Mouse (Mus musculus) MEL (cell line): ENCODE measurements at regions not wholly inside any gene's neighbourhood (a gene's known extent, or its start where the extent isn't known, plus 50 kb on each side); places are given as distances from the start of the nearest gene placed in this dataset.

Source experiments
- CTCF ChIP-seq, 3 experiments: IDR thresholded peaks in 2 of 3; conservative IDR thresholded peaks in 1 of 3; 2 replicates each; pipeline ENCODE4 v1.5.1; 2011 to 2012; ENCODE audit warnings: low read length in 3 of 3, low read depth in 2 of 3, mild to moderate bottlenecking in 2 of 3, improper control_type of control experiment in 1 of 3, inconsistent platforms in 1 of 3, mixed read lengths in 1 of 3, moderate library complexity in 1 of 3; ENCODE audit not compliant: control insufficient read depth in 1 of 3, insufficient read depth in 1 of 3, poor library complexity in 1 of 3, severe bottlenecking in 1 of 3
- KAT2A ChIP-seq: conservative IDR thresholded peaks from 2 replicates; pipeline ENCODE4 v1.6.1; 2012; ENCODE audit warnings: low read depth, low read length, improper control_type of control experiment, inconsistent platforms
- POLR2A ChIP-seq, 2 experiments: IDR thresholded peaks; 2 replicates each; pipeline ENCODE4 v1.6.1; 2011 to 2012; ENCODE audit warnings: low read length in 2 of 2, mild to moderate bottlenecking in 2 of 2, control low read depth in 1 of 2, improper control_type of control experiment in 1 of 2, low read depth in 1 of 2, moderate library complexity in 1 of 2; ENCODE audit not compliant: control insufficient read depth in 1 of 2, insufficient read depth in 1 of 2, poor library complexity in 1 of 2

DNA sequence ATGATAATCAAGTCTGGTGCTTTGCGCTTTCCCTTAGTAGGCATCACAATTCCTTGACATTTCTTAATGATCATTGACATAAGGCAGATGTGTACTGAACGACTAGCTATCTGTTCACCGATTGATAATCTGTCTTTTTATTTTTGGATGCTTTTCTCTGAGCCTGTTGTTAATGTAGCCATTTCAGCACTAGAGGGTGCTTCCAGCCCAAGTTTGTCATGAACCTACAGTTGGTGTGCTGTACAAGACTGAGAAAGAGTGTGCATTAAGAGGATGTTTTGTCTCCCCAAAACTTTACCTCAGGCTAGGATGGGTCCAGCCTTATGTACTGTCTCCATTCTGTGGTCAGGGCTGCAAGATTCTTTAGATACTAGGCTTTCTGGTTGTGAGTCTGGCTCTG lies 116.0 kb upstream of the C030005K15Rik start:
- TF ChIP-seq KAT2A (no peak), POLR2A (IDR thresholded peaks at IDR 0.05; ENCODE audit: control insufficient read depth in 1 of 2, insufficient read depth in 1 of 2, low read depth in 1 of 2, low read length in 2 of 2, poor library complexity in 1 of 2) (no peak), CTCF (IDR thresholded peaks at IDR 0.05 in 2 of 3, conservative IDR thresholded peaks at IDR 0.05 in 1 of 3; ENCODE audit: control insufficient read depth in 1 of 3, insufficient read depth in 1 of 3, low read depth in 2 of 3, low read length in 3 of 3, poor library complexity in 1 of 3, severe bottlenecking in 1 of 3) (no peak)
